Mouse (Mus musculus) ES-Bruce4 (cell line): ENCODE measurements around the gene Olfr643. TPM values are rescaled to one million over a fixed set of nuclear protein-coding genes. Genes with fewer than 3 reads are reported as not detected.

Experiments
- H3K27ac ChIP-seq: 2 replicates; pipeline ENCODE4 v1.5.1; 2012; ENCODE audit warnings: low read length, inconsistent platforms; ENCODE audit not compliant: insufficient read depth
- H3K27me3 ChIP-seq: 2 replicates; pipeline ENCODE4 v1.6.1; 2012; ENCODE audit warnings: mild to moderate bottlenecking, low read length, inconsistent platforms; ENCODE audit not compliant: control insufficient read depth, poor library complexity, insufficient read depth, severe bottlenecking
- H3K36me3 ChIP-seq: 2 replicates; pipeline ENCODE4 v1.6.1; 2012; ENCODE audit warnings: inconsistent platforms, mild to moderate bottlenecking, low read length, moderate library complexity; ENCODE audit not compliant: control insufficient read depth, poor library complexity, insufficient read depth, severe bottlenecking
- H3K4me1 ChIP-seq: one replicate; pipeline ENCODE4 v1.8.1; 2011; ENCODE audit warnings: low read length; ENCODE audit not compliant: control insufficient read depth, insufficient read depth
- H3K4me3 ChIP-seq: 2 replicates; pipeline ENCODE4 v1.5.1; 2011; ENCODE audit warnings: low read depth, mild to moderate bottlenecking, low read length
- H3K9ac ChIP-seq: 2 replicates; pipeline ENCODE4 v1.6.1; 2012; ENCODE audit warnings: low read depth, mild to moderate bottlenecking, inconsistent platforms; ENCODE audit not compliant: poor library complexity, severe bottlenecking
- H3K9me3 ChIP-seq: replicated peaks from 2 replicates; pipeline ENCODE4 v1.6.1; 2012; ENCODE audit warnings: mild to moderate bottlenecking, low read length, inconsistent platforms; ENCODE audit not compliant: control insufficient read depth, poor library complexity, insufficient read depth, severe bottlenecking
- CTCF ChIP-seq: IDR thresholded peaks from one replicate; pipeline ENCODE4 v1.8.1; 2011; ENCODE audit warnings: low read depth, low read length
- EP300 ChIP-seq: IDR thresholded peaks from 2 replicates; pipeline ENCODE4 v1.6.1; 2011; ENCODE audit warnings: low read depth, low read length; ENCODE audit not compliant: insufficient read depth
- POLR2A ChIP-seq: IDR thresholded peaks from one replicate; pipeline ENCODE4 v1.8.1; 2011; ENCODE audit warnings: low read length; ENCODE audit not compliant: insufficient read depth
- polyA plus RNA-seq: library from polyadenylated mRNA; stranded (reverse); fragments of >200 nt; gene quantifications from 2 replicates; pipeline ENCODE4 v1.2.4, GENCODE M21; 2011; ENCODE audit warnings: low read depth; ENCODE audit not compliant: missing spikeins, insufficient read depth, insufficient read length

Olfr643 gene
- polyA plus RNA-seq, 1 experiment, result not detected

DNA sequence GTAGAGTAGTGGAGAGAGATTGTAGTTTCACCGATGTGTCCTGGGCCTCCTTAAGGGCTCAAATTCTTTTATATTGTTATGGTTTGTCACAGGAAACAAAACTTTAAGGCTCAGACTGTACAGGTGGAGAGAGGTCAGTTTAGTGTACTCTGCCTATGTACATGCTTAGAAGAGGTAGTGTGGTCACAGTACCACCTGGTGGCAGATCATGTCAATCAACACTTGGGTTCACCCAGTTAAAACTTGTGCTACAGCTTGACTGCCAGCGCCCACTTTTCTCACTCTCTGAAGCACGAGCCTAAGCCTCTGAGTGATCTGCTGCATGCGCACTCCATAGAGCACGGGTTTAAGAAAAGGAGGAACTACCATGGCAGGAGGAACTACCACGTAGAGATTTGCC is 29.9 kb upstream of the Olfr643 start:
- Histone ChIP-seq H3K9ac (no peak overlapping the region), H3K4me3 (no peak overlapping the region), H3K27ac (no peak overlapping the region), H3K9me3 (no peaks in the 10 kb centered on the region), H3K27me3 (no peaks in the 10 kb centered on the region), H3K4me1 (no peaks in the 10 kb centered on the region), H3K36me3 (no peaks in the 10 kb centered on the region)
- TF ChIP-seq CTCF, result no peak

DNA sequence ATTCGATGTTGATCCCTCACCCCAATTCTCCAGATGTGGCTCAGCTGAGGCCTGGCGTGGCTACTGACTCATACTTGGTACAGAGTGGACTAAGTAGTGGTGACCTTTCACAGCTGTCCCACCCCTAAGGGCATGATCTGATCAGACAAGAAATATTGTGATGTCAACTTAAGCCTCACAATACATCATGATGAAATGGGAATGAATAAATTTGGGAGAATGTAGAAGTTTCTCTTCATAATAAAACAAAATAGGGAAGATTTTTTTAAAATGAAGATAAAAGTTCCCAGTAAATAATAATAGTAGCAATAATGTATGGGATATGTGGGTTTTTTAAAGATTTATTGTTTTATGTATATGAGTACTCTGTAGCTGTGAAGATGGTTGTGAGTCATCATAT is 13.3 kb upstream of the Olfr643 start, which contains the start of gene Ubqlnl:
Ubqlnl (minus strand) TSS at position 101 of the 400 bp plus-strand sequence.
- H3K9me3 ChIP-seq, result no peaks in the 10 kb centered on the region
- H3K27ac ChIP-seq, result no peak within 1 kb of the TSS
- no peaks in the 10 kb centered on the region for H3K36me3 ChIP-seq
- H3K27me3 ChIP-seq, result no peaks in the 10 kb centered on the region
- no peak within 1 kb of the TSS for H3K9ac ChIP-seq
- no peak within 1 kb of the TSS for H3K4me3 ChIP-seq
- TF ChIP-seq CTCF (no peak), EP300 (no peak), POLR2A (no peak)
- H3K4me1 ChIP-seq, result no peaks in the 10 kb centered on the region

DNA sequence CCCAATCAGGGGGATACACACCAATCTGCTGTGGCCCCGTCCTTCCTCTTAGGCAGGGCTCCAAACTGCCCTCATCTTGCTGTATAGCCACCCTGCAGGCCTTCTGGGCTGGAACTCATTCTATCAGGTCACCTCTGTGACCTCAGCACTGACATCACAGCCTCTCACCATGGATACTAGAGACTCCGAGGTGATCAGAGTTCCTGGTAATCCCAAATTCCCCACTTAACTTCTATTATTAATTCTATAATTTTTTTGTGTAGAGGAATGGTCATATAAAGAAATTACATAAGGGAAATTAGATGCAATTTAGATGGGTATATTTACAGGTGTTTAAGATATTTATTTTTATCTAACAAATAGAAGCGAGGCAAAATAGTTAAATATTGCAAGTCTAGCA is 6.0 kb upstream of the Olfr643 start, which contains the start of gene Ubqln3:
Ubqln3 (minus strand) TSS at position 101 of the 400 bp plus-strand sequence.
- Histone ChIP-seq H3K9me3 (no peaks in the 10 kb centered on the region), H3K9ac (no peak within 1 kb of the TSS), H3K36me3 (no peaks in the 10 kb centered on the region), H3K27ac (no peak within 1 kb of the TSS), H3K4me1 (no peaks in the 10 kb centered on the region), H3K27me3 (no peaks in the 10 kb centered on the region), H3K4me3 (no peak within 1 kb of the TSS)
- TF ChIP-seq POLR2A (no peak), EP300 (no peak), CTCF (no peak)

DNA sequence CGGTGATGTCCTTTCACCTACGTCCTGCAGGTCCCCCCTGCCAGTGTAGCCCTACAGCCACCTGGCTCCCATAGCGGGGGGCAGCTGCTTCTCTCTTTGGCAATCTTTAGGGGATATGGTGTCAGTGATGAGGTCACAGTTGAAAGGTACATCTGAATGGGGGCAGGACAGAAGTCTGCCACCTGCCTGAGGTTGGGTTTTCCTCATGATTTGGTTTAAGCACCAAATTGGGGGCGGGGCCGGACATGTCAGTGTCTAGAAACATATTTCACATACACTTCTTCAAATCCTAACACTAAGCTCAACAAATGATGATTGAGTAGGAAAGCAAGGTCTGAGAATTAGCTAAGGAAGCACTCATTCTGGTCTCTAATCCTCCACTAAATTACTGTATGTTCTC is 7.5 kb downstream of the Olfr643 start, which contains the start of gene Ubqln5:
Ubqln5 (minus strand) TSS at position 101 of the 400 bp plus-strand sequence.
- H3K4me1 ChIP-seq, result no peaks in the 10 kb centered on the region
- TF ChIP-seq EP300, result no peak
- TF ChIP-seq CTCF, result no peak
- TF ChIP-seq POLR2A, result no peak
- H3K27ac ChIP-seq, result no peak within 1 kb of the TSS
- H3K9ac ChIP-seq, result no peak within 1 kb of the TSS
- H3K4me3 ChIP-seq, result no peak within 1 kb of the TSS
- H3K27me3 ChIP-seq, result no peaks in the 10 kb centered on the region
- H3K36me3 ChIP-seq, result no peaks in the 10 kb centered on the region
- H3K9me3 ChIP-seq, result no peaks in the 10 kb centered on the region

DNA sequence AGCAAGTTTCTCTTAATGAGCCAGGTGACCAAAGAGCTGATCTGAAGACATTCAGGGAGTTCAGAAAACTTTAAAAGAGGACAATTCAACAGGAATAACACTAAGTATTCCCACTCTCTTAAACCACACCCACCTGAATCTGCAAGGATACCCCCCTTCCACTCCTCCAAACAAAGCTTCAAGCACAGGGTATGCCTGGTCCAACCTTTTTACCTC is 32.5 kb downstream of the Olfr643 start, which contains the start of gene Olfr646:
Olfr646 (plus strand) TSS at position 117 of the 216 bp plus-strand sequence.
- no peak within 1 kb of the TSS for H3K27ac ChIP-seq
- no peaks in the 10 kb centered on the region for H3K9me3 ChIP-seq
- H3K4me3 ChIP-seq, result no peak within 1 kb of the TSS
- no peaks in the 10 kb centered on the region for H3K27me3 ChIP-seq
- H3K36me3 ChIP-seq, result no peaks in the 10 kb centered on the region
- H3K9ac ChIP-seq, result no peak within 1 kb of the TSS
- TF ChIP-seq CTCF, result no peak
- no peak for TF ChIP-seq EP300
- no peak for TF ChIP-seq POLR2A
- no peaks in the 10 kb centered on the region for H3K4me1 ChIP-seq

DNA sequence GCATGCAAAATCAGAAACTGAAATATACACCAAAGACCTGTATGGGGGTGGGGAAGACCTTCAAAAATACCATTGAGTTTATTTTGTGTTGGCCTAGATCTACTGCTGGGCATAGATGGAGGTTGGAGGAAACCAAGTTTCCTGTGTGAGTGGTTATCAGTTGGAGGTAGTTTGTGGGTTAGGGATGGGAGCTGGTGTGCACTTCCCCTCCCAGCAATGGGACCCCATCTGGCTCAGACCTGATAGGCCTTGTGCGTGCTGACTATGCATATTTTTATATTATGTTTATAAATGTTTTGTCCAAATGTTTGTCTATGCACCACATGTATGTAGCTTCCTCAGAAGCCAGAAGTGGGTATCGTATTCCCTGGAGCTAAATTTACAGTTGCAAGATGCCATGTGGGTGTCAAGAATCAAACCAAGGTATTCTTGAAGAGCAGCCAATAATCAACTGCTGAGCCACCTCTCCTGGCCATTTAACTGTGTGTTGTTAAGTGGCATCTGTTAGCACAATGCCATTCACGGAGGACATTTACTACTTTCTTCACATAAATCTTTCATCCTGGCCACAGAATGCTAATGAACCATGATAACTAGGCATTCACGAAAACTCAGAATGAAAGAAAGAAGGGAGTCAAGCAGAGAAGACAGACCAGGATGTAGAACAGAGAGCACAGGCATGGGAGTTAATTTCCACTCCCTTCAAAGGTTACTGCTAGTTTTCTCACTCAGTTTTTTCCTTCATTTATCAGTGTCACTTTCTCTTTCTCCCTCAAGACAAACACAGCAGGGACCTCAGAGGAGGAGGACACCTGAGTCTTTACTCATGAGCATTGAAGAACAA is 33.1 kb downstream of the Olfr643 start:
- Histone ChIP-seq H3K9ac (no peak overlapping the region), H3K27ac (no peak overlapping the region), H3K27me3 (no peaks in the 10 kb centered on the region), H3K9me3 (no peaks in the 10 kb centered on the region), H3K4me3 (no peak overlapping the region), H3K4me1 (no peaks in the 10 kb centered on the region), H3K36me3 (no peaks in the 10 kb centered on the region)
- TF ChIP-seq EP300 (no peak), CTCF (no peak), POLR2A (no peak)
